Mouse (Mus musculus) limb, embryonic 12.5 days (tissue): Measurements from ENCODE around the gene Cpne4. TPM values are rescaled to one million over a fixed set of nuclear protein-coding genes. Genes with fewer than 3 reads are reported as not detected.

Experiments
- ATAC-seq: fragments of 200-750 bp; cut with Nextera tagmentation; 2 replicates; pipeline ENCODE4 v1.8.0; 2017; ENCODE audit warnings: low read depth, moderate TSS enrichment; ENCODE audit not compliant: insufficient number of reproducible peaks, insufficient read depth, low FRiP score, low TSS enrichment
- H3K27ac ChIP-seq: fragments of 300-500 bp; sonication (generic); 2 replicates; pipeline ENCODE4 v1.5.1; 2016; ENCODE audit warnings: mild to moderate bottlenecking, moderate library complexity
- H3K27me3 ChIP-seq: fragments of 300-500 bp; sonication (generic); 2 replicates; pipeline ENCODE4 v1.6.1; 2016; ENCODE audit warnings: mild to moderate bottlenecking, moderate library complexity
- H3K36me3 ChIP-seq: fragments of 300-500 bp; sonication (generic); 2 replicates; pipeline ENCODE4 v1.6.1; 2016; ENCODE audit warnings: mild to moderate bottlenecking, moderate library complexity
- H3K4me1 ChIP-seq: fragments of 300-500 bp; sonication (generic); replicated peaks from 2 replicates; pipeline ENCODE4 v1.6.1; 2016
- H3K4me2 ChIP-seq: fragments of 300-500 bp; sonication (generic); 2 replicates; pipeline ENCODE4 v1.6.1; 2016; ENCODE audit warnings: mild to moderate bottlenecking, moderate library complexity
- H3K4me3 ChIP-seq: fragments of 300-500 bp; sonication (generic); replicated peaks from 2 replicates; pipeline ENCODE4 v1.5.1; 2016; ENCODE audit warnings: mild to moderate bottlenecking
- H3K9ac ChIP-seq: fragments of 300-500 bp; sonication (generic); replicated peaks from 2 replicates; pipeline ENCODE4 v1.6.1; 2016; ENCODE audit warnings: mild to moderate bottlenecking, moderate library complexity
- H3K9me3 ChIP-seq: fragments of 300-500 bp; sonication (generic); 2 replicates; pipeline ENCODE4 v1.6.1; 2016; ENCODE audit warnings: mild to moderate bottlenecking, moderate library complexity
- WGBS: fragments of 180-500 bp; shearing (Covaris S2); methylation state at CpG from one replicate; pipeline ENCODE4 v1.1.7; 2016; 5-methylcytosine and 5-hydroxymethylcytosine counted together
- polyA plus RNA-seq: library from polyadenylated mRNA; unstranded; fragments of >200 nt; fragmentation: Nextera tagmentation; extraction: Ambion mirVana; gene quantifications from 2 replicates; pipeline ENCODE4 v1.2.1, GENCODE M21; 2016

Cpne4 gene
- polyA plus RNA-seq, 1 experiment from 2014 or later = 0.40 TPM

DNA sequence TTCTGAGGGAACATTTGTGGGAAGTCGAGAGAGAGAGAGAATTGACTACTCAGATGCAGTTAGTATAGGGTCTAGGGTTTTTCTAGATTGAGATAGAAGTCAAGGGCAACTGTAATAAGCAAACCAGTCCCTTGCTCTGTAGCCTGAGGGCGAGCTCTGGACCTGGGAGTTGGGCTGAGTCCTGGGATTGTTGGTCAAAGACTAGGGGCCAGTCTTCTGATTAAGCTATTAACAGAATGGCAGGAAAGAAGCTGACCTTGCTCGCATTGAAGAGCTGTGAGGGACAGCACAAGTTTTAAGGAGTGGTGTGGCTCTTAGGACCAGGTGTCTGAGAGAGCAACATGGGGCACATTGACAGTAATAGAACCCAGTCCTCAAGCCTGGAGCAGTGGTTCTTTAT lies 140.0 kb downstream of the Cpne4 start:
- no peaks in the 10 kb centered on the region for H3K4me1 ChIP-seq
- H3K4me3 ChIP-seq = no peak overlapping the region
- H3K9ac ChIP-seq = no peak overlapping the region
- no peak overlapping the region for H3K4me2 ChIP-seq
- no peak for ATAC-seq
- H3K36me3 ChIP-seq = no peaks in the 10 kb centered on the region
- H3K27ac ChIP-seq = no peak overlapping the region
- no peaks in the 10 kb centered on the region for H3K9me3 ChIP-seq
- no peaks in the 10 kb centered on the region for H3K27me3 ChIP-seq
- 70% methylated on average over 3 of the region's 3 CpGs for WGBS

DNA sequence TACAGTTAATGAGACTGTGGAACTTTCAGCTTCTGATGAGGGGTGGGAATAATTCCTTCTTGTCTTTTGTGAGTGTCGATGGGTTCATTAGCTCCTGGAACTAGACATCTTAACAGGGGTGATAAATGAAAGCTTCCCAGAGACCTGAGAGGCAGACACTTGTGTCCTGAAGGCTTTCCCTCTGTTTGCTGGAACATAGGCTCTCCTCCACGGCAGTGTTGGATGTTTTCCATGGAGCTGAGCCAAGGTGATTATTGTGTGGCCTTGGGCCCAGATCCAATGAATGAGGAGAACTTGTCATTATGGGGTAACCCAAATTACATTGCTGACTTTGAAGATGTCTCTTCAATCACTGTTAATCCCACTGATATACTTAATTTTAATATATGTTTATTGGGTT lies 146.1 kb downstream of the Cpne4 start:
- H3K4me1 ChIP-seq = no peaks in the 10 kb centered on the region
- no peaks in the 10 kb centered on the region for H3K9me3 ChIP-seq
- H3K9ac ChIP-seq = no peak overlapping the region
- no peak overlapping the region for H3K4me2 ChIP-seq
- WGBS = 62% methylated on average over 2 of the region's 2 CpGs
- H3K4me3 ChIP-seq = no peak overlapping the region
- H3K36me3 ChIP-seq = no peaks in the 10 kb centered on the region
- H3K27me3 ChIP-seq = no peaks in the 10 kb centered on the region
- no peak overlapping the region for H3K27ac ChIP-seq
- ATAC-seq = no peak

GRCm38 (mm10) chr9:104710831-104711230 lies 163.7 kb downstream of the Cpne4 start:
- Histone ChIP-seq H3K9ac (no peak overlapping the region), H3K4me2 (no peak overlapping the region), H3K9me3 (no peaks in the 10 kb centered on the region), H3K27ac (no peak overlapping the region), H3K27me3 (no peaks in the 10 kb centered on the region), H3K4me1 (no peaks in the 10 kb centered on the region), H3K36me3 (no peaks in the 10 kb centered on the region), H3K4me3 (no peak overlapping the region)
- WGBS = 95% methylated on average over 5 of the region's 5 CpGs
- no peak for ATAC-seq

GRCm38 (mm10) chr9:104725311-104725710 lies 178.2 kb downstream of the Cpne4 start:
- no peak for ATAC-seq
- Histone ChIP-seq H3K36me3 (no peaks in the 10 kb centered on the region), H3K4me1 (no peaks in the 10 kb centered on the region), H3K27ac (no peak overlapping the region), H3K9ac (no peak overlapping the region), H3K27me3 (no peaks in the 10 kb centered on the region), H3K9me3 (0 out of 2 replicates have a peak, but pooled peaks cover 9% of the 10 kb centered on the region), H3K4me3 (no peak overlapping the region), H3K4me2 (no peak overlapping the region)
- WGBS = 89% methylated on average over 2 of the region's 2 CpGs

GRCm38 (mm10) chr9:104742661-104743380 lies 195.7 kb downstream of the Cpne4 start:
- Histone ChIP-seq H3K4me1 (no peaks in the 10 kb centered on the region), H3K9ac (no peak overlapping the region), H3K4me3 (no peak overlapping the region), H3K9me3 (no peaks in the 10 kb centered on the region), H3K27ac (no peak overlapping the region), H3K27me3 (no peaks in the 10 kb centered on the region), H3K4me2 (no peak overlapping the region), H3K36me3 (no peaks in the 10 kb centered on the region)
- no peak for ATAC-seq
- WGBS = 81% methylated on average over 14 of the region's 14 CpGs

DNA sequence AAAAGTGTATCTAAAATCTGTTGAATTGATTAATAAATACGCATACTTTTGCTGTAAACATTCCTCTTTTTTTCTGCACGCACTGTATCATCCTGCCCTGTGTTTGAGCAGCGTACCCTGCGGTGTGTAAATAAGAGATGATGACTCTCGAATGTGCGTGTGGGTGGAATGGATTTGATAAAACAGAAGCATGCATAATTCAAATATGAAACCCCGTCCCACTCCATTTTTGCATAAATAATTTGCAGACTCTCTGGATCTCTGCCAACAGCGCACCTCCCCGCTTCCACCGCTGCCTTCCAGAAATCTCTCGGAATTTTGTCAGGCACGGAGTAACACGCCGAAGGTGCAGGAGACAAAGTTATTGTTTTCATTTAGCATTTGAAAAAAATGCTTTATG lies 208.4 kb downstream of the Cpne4 start:
- no peak overlapping the region for H3K27ac ChIP-seq
- 90% methylated on average over 14 of the region's 14 CpGs for WGBS
- no peak for ATAC-seq
- H3K36me3 ChIP-seq = no peaks in the 10 kb centered on the region
- H3K9me3 ChIP-seq = no peaks in the 10 kb centered on the region
- H3K4me2 ChIP-seq = no peak overlapping the region
- H3K4me1 ChIP-seq = no peaks in the 10 kb centered on the region
- H3K27me3 ChIP-seq = no peaks in the 10 kb centered on the region
- no peak overlapping the region for H3K4me3 ChIP-seq
- H3K9ac ChIP-seq = no peak overlapping the region

- no peaks in the 10 kb centered on the region for H3K36me3 ChIP-seq
- no peak for ATAC-seq
- no peaks in the 10 kb centered on the region for H3K9me3 ChIP-seq
- no peak overlapping the region for H3K4me2 ChIP-seq
- H3K27me3 ChIP-seq = no peaks in the 10 kb centered on the region
- no peak overlapping the region for H3K4me3 ChIP-seq
- H3K27ac ChIP-seq = no peak overlapping the region
- H3K9ac ChIP-seq = no peak overlapping the region
- 92% methylated on average over 7 of the region's 7 CpGs for WGBS
- no peaks in the 10 kb centered on the region for H3K4me1 ChIP-seq
Observed at GRCm38 (mm10) chr9:104760031-104760430, 212.9 kb downstream of the Cpne4 start.

- Histone ChIP-seq H3K27ac (no peak overlapping the region), H3K9me3 (no peaks in the 10 kb centered on the region), H3K4me2 (no peak overlapping the region), H3K36me3 (no peaks in the 10 kb centered on the region), H3K4me1 (no peaks in the 10 kb centered on the region), H3K9ac (no peak overlapping the region), H3K27me3 (no peaks in the 10 kb centered on the region), H3K4me3 (no peak overlapping the region)
- 90% methylated on average over 7 of the region's 7 CpGs for WGBS
- no peak for ATAC-seq
Observed at GRCm38 (mm10) chr9:104776198-104776815, 229.2 kb downstream of the Cpne4 start.

GRCm38 (mm10) chr9:104777135-104777534 lies 230.0 kb downstream of the Cpne4 start:
- H3K4me1 ChIP-seq = no peaks in the 10 kb centered on the region
- H3K4me3 ChIP-seq = no peak overlapping the region
- no peak for ATAC-seq
- H3K27ac ChIP-seq = no peak overlapping the region
- 74% methylated on average over 3 of the region's 3 CpGs for WGBS
- no peak overlapping the region for H3K4me2 ChIP-seq
- H3K9me3 ChIP-seq = no peaks in the 10 kb centered on the region
- H3K27me3 ChIP-seq = no peaks in the 10 kb centered on the region
- H3K36me3 ChIP-seq = no peaks in the 10 kb centered on the region
- no peak overlapping the region for H3K9ac ChIP-seq

GRCm38 (mm10) chr9:104777780-104778179 lies 230.7 kb downstream of the Cpne4 start:
- ATAC-seq = no peak
- Histone ChIP-seq H3K36me3 (no peaks in the 10 kb centered on the region), H3K27ac (no peak overlapping the region), H3K27me3 (no peaks in the 10 kb centered on the region), H3K9ac (no peak overlapping the region), H3K4me3 (no peak overlapping the region), H3K4me1 (no peaks in the 10 kb centered on the region), H3K9me3 (no peaks in the 10 kb centered on the region), H3K4me2 (no peak overlapping the region)
- 74% methylated on average over 5 of the region's 5 CpGs for WGBS

- Histone ChIP-seq H3K9me3 (no peaks in the 10 kb centered on the region), H3K4me2 (no peak overlapping the region), H3K9ac (no peak overlapping the region), H3K4me1 (no peaks in the 10 kb centered on the region), H3K4me3 (no peak overlapping the region), H3K27ac (no peak overlapping the region), H3K27me3 (no peaks in the 10 kb centered on the region), H3K36me3 (no peaks in the 10 kb centered on the region)
- ATAC-seq = no peak
- 28% methylated on average over 2 of the region's 2 CpGs for WGBS
Observed at GRCm38 (mm10) chr9:104796601-104797000, 249.5 kb downstream of the Cpne4 start.

DNA sequence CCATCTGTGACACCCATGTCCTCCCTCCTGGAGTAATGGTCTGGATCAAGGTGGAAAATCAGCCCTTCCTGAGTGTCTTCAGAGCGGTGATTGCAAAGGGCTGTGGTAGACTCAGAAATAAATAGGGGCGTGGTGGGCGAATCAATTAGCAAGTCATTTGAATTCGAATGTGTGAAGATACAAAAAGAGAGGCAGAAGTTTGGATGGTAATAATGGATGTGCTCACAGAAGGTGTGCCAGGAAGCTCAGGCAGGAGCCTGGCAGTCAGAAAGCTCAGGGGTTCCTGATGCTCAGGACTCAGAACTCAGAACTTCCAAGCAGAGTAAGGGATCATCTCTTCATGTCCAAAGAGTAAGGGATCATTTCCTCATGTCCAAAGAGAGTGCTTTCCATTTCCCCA lies 257.7 kb downstream of the Cpne4 start:
- H3K9ac ChIP-seq = no peak overlapping the region
- no peak overlapping the region for H3K4me3 ChIP-seq
- no peaks in the 10 kb centered on the region for H3K27me3 ChIP-seq
- H3K4me1 ChIP-seq = no peaks in the 10 kb centered on the region
- WGBS = 71% methylated on average over 4 of the region's 4 CpGs
- H3K9me3 ChIP-seq = no peaks in the 10 kb centered on the region
- no peaks in the 10 kb centered on the region for H3K36me3 ChIP-seq
- no peak overlapping the region for H3K27ac ChIP-seq
- no peak for ATAC-seq
- H3K4me2 ChIP-seq = no peak overlapping the region
